Mouse (Mus musculus): ENCODE measurements at regions not wholly inside any gene's neighbourhood (a gene's known extent, or its start where the extent isn't known, plus 50 kb on each side); places are given as distances from the start of the nearest gene placed in this dataset.

GRCm38 (mm10) chrX:108608446-108608845 is 56.2 kb downstream of the Gm379 start:
- no peak for DNase-seq (ENCODE audit: low read depth, low spot score)

GRCm38 (mm10) chrX:108599906-108600468 is 64.7 kb downstream of the Gm379 start:
- no peak for DNase-seq (ENCODE audit: low read depth, low spot score)

- no peak for DNase-seq (ENCODE audit: low read depth, low spot score)
Measured at GRCm38 (mm10) chrX:108561977-108562376, 102.7 kb downstream of the Gm379 start.

GRCm38 (mm10) chrX:108543149-108543548 is 121.5 kb downstream of the Gm379 start:
- DNase-seq (ENCODE audit: low read depth, low spot score): no peak

- no peak for DNase-seq (ENCODE audit: low read depth, low spot score)
Measured at GRCm38 (mm10) chrX:108541410-108541809, 123.3 kb downstream of the Gm379 start.

GRCm38 (mm10) chrX:108536995-108537394 is 127.7 kb downstream of the Gm379 start:
- DNase-seq (ENCODE audit: low read depth, low spot score): peak; percentile 32

Measured in CD4-positive helper T cell, adult 2 months (primary cell).